Mouse (Mus musculus): ENCODE results near the gene Gm43517.

DNA sequence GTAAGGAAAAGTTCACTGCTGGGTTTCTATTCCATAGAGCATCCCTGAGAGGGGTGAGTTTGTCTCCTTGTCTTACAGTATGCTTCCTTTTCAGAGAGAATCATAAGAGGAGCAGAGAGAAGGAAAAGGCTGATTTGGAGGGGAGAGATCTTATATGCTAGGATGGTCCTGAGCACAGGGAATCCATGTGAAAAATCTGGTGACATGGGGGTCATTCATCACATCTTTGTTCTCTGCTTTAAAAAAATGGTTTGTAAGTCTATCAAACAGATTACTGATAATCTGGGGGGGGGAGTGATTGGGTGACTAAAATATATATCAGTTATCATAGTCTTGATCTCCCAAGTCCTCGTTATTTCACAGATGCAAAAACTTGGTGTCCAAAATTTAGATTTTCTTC lies 11.8 kb downstream of the Gm43517 start:
- TF ChIP-seq EP300 (IDR thresholded peaks at IDR 0.05; ENCODE audit: low read depth) (no peak), CTCF (IDR thresholded peaks at IDR 0.05; ENCODE audit: low read depth) (no peak)

Data from liver, postnatal 0 days (tissue).